Mouse (Mus musculus) E14TG2a.4 (cell line): Measurements from ENCODE around the gene Lrrc10.

ENCODE experiments used
- CTCF ChIP-seq: conservative IDR thresholded peaks from 2 replicates; pipeline ENCODE4 v1.5.1; 2014; ENCODE audit warnings: low read length
- NANOG ChIP-seq: IDR thresholded peaks from 2 replicates; pipeline ENCODE4 v1.6.1; 2014; ENCODE audit warnings: borderline replicate concordance, low read length, mixed read lengths
- POU5F1 ChIP-seq: IDR thresholded peaks from 2 replicates; pipeline ENCODE4 v1.6.1; 2014; ENCODE audit warnings: low read length, borderline replicate concordance

DNA sequence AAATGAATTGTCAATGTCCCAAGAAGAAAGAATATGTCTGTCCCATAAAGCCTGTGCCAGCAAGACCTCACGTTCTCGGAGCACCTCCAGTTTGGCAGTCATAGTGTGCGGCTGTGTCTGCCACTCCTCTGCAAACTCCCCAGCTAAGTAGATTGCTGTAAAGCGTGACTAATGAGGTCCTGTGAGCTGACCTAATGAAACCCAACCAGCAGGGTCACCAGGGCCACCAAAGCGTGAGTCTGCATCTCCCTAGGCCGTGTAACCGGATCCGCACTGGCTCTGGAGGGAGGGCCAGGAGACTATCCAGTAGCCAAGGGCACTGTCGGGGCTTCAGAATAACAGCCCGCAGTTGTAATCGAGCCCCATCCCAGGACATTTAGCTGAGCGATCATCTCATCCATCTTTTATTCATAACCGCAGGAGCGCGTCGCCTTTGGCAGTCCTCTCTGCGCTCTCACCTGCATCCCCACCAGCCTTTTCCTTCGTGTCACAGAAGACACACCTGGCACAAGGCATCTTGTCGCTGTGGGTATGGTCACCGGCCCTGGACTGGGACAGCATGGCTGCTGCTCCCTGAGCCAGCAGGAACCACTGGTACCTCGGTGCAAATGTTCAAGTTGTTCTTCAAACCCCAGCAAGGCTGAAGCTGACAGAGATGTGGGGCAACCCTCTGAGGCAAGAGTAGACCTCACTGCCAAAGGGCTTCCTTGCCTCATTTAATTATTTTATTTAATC, 24.0 kb upstream of the Lrrc10 start:
- no peak for TF ChIP-seq CTCF
- no peak for TF ChIP-seq NANOG
- no peak for TF ChIP-seq POU5F1
